Comparison of ENCODE assay signal across 9 mouse cellular contexts in genomic region chr13:24938683-24939082, GRCm38 (mm10). TPM values are rescaled to one million over a fixed set of nuclear protein-coding genes. Genes with fewer than 3 reads are reported as not detected.
DNase-seq lines count a peak whose midpoint lies in the region; ATAC-seq lines count a peak whose summit lies in the region.
"Had no signal": no experiment of that assay in that cellular context is flagged by ENCODE, and none has a peak within 500 bp of the region (broad histone marks: within the 10 kb centered on the region; RNA-seq: fewer than 3 reads in every experiment).

No protein-coding gene starts in this region.

- H3K27me3 ChIP-seq in intestine, embryonic 14.5 days (replicated peaks; ENCODE audit: control insufficient read depth, insufficient read depth, low read length): no peaks in the 10 kb centered on the region
- H3K27me3 ChIP-seq in intestine, embryonic 16.5 days (replicated peaks; ENCODE audit: control insufficient read depth, insufficient read depth, low read length): no peaks in the 10 kb centered on the region
- no peaks in the 10 kb centered on the region for H3K27me3 ChIP-seq in intestine, embryonic 15.5 days (replicated peaks)
- H3K27me3 ChIP-seq in neural tube, embryonic 15.5 days (replicated peaks): no peaks in the 10 kb centered on the region

- peak; percentile 82 for DNase-seq in intestine, embryonic 14.5 days (ENCODE audit: low spot score)
- peak; percentile 90 for DNase-seq in brain, adult 2 months (ENCODE audit: low read depth, low spot score)
- peak; percentile 33 for DNase-seq in fat pad, adult 2 months (ENCODE audit: extremely low read depth, low read depth, low spot score)
- peak; percentile 79 for DNase-seq in left cerebral cortex, postnatal 4 days
- DNase-seq in testis, postnatal 10 days (ENCODE audit: low spot score): peak; percentile 89

- no peak overlapping the region for H3K4me3 ChIP-seq in intestine, embryonic 14.5 days (ENCODE audit: low read depth, low read length)
- H3K4me3 ChIP-seq in intestine, embryonic 16.5 days (ENCODE audit: low read length): no peak overlapping the region
- no peak overlapping the region for H3K4me3 ChIP-seq in intestine, embryonic 15.5 days (replicated peaks)
- H3K4me3 ChIP-seq in neural tube, embryonic 15.5 days (replicated peaks): no peak overlapping the region
- H3K4me3 ChIP-seq: erythroblast, embryonic 14.5 days had no signal

- H3K4me1 ChIP-seq in intestine, embryonic 14.5 days (replicated peaks; ENCODE audit: control insufficient read depth, insufficient read depth, low read length): no peaks in the 10 kb centered on the region
- H3K4me1 ChIP-seq in intestine, embryonic 16.5 days (ENCODE audit: control insufficient read depth, insufficient read depth, low read length): 0 out of 2 replicates have a peak, but pooled peaks cover 6% of the 10 kb centered on the region
- no peaks in the 10 kb centered on the region for H3K4me1 ChIP-seq in intestine, embryonic 15.5 days (replicated peaks)
- H3K4me1 ChIP-seq in neural tube, embryonic 15.5 days: peaks cover 36% of the 10 kb centered on the region

- 35% methylated on average over 9 of the region's 9 CpGs for WGBS in intestine, embryonic 14.5 days
- WGBS in intestine, embryonic 16.5 days: 33% methylated on average over 9 of the region's 9 CpGs
- 35% methylated on average over 9 of the region's 9 CpGs for WGBS in intestine, embryonic 15.5 days
- WGBS in neural tube, embryonic 15.5 days: 33% methylated on average over 9 of the region's 9 CpGs

- ATAC-seq in intestine, embryonic 14.5 days (replicated peaks; ENCODE audit: low FRiP score, low TSS enrichment, low read depth): no peak
- ATAC-seq in intestine, embryonic 16.5 days: no peak
- ATAC-seq in intestine, embryonic 15.5 days: no peak
- ATAC-seq in neural tube, embryonic 15.5 days (ENCODE audit: low FRiP score): no peak

- H3K27ac ChIP-seq in intestine, embryonic 14.5 days (ENCODE audit: low read depth): no peak overlapping the region
- H3K27ac ChIP-seq in intestine, embryonic 16.5 days (ENCODE audit: low read length): no peak overlapping the region
- H3K27ac ChIP-seq in intestine, embryonic 15.5 days: no peak overlapping the region
- no peak overlapping the region for H3K27ac ChIP-seq in neural tube, embryonic 15.5 days (replicated peaks)

- 0 out of 2 replicates have a peak overlapping the region, but pooled peaks have one; percentile 59 for H3K4me2 ChIP-seq in intestine, embryonic 14.5 days (ENCODE audit: low read length)
- no peak overlapping the region for H3K4me2 ChIP-seq in intestine, embryonic 16.5 days (ENCODE audit: low read depth, low read length)
- 0 out of 2 replicates have a peak overlapping the region, but pooled peaks have one; percentile 81 for H3K4me2 ChIP-seq in intestine, embryonic 15.5 days (replicated peaks)
- peak overlapping the region; percentile 72; the same call in 1 of the 2 replicates for H3K4me2 ChIP-seq in neural tube, embryonic 15.5 days

- intact Hi-C loops in left cerebral cortex, postnatal 4 days (cut with DNase I): loop anchor here (5.0 kb wide), 1 partner anchor 49 kb away; no protein-coding TSS in a partner anchor

- H3K9ac ChIP-seq in intestine, embryonic 14.5 days (ENCODE audit: low read length): no peak overlapping the region
- H3K9ac ChIP-seq in intestine, embryonic 16.5 days (ENCODE audit: low read depth, low read length): no peak overlapping the region
- no peak overlapping the region for H3K9ac ChIP-seq in intestine, embryonic 15.5 days
- no peak overlapping the region for H3K9ac ChIP-seq in neural tube, embryonic 15.5 days (replicated peaks)

- no peaks in the 10 kb centered on the region for H3K36me3 ChIP-seq in intestine, embryonic 14.5 days (ENCODE audit: control insufficient read depth, insufficient read depth, low read length)
- no peaks in the 10 kb centered on the region for H3K36me3 ChIP-seq in intestine, embryonic 16.5 days (ENCODE audit: control insufficient read depth, insufficient read depth, low read length)
- no peaks in the 10 kb centered on the region for H3K36me3 ChIP-seq in intestine, embryonic 15.5 days
- H3K36me3 ChIP-seq in neural tube, embryonic 15.5 days: no peaks in the 10 kb centered on the region

- H3K9me3 ChIP-seq in intestine, embryonic 14.5 days (ENCODE audit: control insufficient read depth, low read length): no peaks in the 10 kb centered on the region
- H3K9me3 ChIP-seq in intestine, embryonic 16.5 days (ENCODE audit: control insufficient read depth, low read length): no peaks in the 10 kb centered on the region
- H3K9me3 ChIP-seq in intestine, embryonic 15.5 days: no peaks in the 10 kb centered on the region
- H3K9me3 ChIP-seq in neural tube, embryonic 15.5 days (replicated peaks): no peaks in the 10 kb centered on the region

RNA-seq across cellular contexts. Expression of gene Aldh5a1, which starts 1.2 kb away (rescaled TPM):
- 10.3 and 11.5 TPM in 2 replicates for polyA plus RNA-seq in intestine, embryonic 14.5 days (2014; fragmentation: Nextera tagmentation; extraction: Ambion mirVana)
- 8.1 TPM in 2 replicates for polyA plus RNA-seq in intestine, embryonic 16.5 days (2015; fragmentation: Nextera tagmentation; extraction: Ambion mirVana)
- polyA plus RNA-seq in intestine, embryonic 15.5 days (2015; fragmentation: Nextera tagmentation; extraction: Ambion mirVana): 9.6 and 10.3 TPM in 2 replicates
- total RNA-seq in left cerebral cortex, postnatal 4 days (2021): 10 to 100 TPM; 40.3 to 44.6 TPM
- 13.8 and 16.3 TPM in 2 replicates for polyA plus RNA-seq in neural tube, embryonic 15.5 days (2015; fragmentation: Nextera tagmentation; extraction: Ambion mirVana)
- polyA plus RNA-seq: erythroblast, embryonic 14.5 days had no signal

RNA-seq across cellular contexts. Expression of gene Gpld1, which starts 4.3 kb away (rescaled TPM):
- 2.5 and 3.0 TPM in 2 replicates for polyA plus RNA-seq in intestine, embryonic 14.5 days (2014; fragmentation: Nextera tagmentation; extraction: Ambion mirVana)
- 2.0 and 2.4 TPM in 2 replicates for polyA plus RNA-seq in intestine, embryonic 16.5 days (2015; fragmentation: Nextera tagmentation; extraction: Ambion mirVana)
- polyA plus RNA-seq in intestine, embryonic 15.5 days (2015; fragmentation: Nextera tagmentation; extraction: Ambion mirVana): 2.0 and 3.1 TPM in 2 replicates
- total RNA-seq in left cerebral cortex, postnatal 4 days (2021): 1 to 10 TPM; 2.9 to 3.0 TPM
- polyA plus RNA-seq in neural tube, embryonic 15.5 days (2015; fragmentation: Nextera tagmentation; extraction: Ambion mirVana): 2.2 and 3.1 TPM in 2 replicates
- polyA plus RNA-seq: erythroblast, embryonic 14.5 days had no signal

Comparison
In these comparisons a context has a peak if more than half of its experiments do, and no peak if none do; other contexts are left out.
1. DNase-seq: peak in every context shown above with its lines; median percentile 90 in brain, adult 2 months; 89 in testis, postnatal 10 days; 82 in intestine, embryonic 14.5 days; 79 in left cerebral cortex, postnatal 4 days; 33 in fat pad, adult 2 months.